Mouse (Mus musculus): ENCODE results near the gene Prkn. TPM values are rescaled to one million over a fixed set of nuclear protein-coding genes. Genes with fewer than 3 reads are reported as not detected.
A peak's percentile ranks its signal among the peaks of the same experiment; 100 is the strongest.

Prkn gene
- polyA plus RNA-seq, 1 experiment from 2014 or later, result 2.8 TPM

DNA sequence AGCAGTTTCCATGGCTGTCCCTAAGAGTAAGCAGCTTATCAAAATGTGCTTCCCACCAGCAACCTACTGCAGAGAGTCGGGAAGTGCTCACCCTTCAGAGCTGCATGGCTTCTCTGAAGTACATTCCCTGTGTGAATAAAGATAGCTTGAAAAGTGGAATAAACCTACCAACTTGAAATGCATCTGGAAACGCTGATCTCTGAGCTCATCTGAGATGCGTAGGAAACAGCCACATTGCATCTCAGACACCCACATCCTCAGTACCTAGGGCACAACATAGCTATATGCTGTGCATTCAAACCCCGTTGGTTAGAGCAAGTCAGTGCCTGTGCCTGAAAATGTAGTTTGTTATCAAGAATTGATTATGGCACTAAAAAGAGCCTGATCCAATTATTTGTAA is 864.8 kb downstream of the Prkn start:
- Histone ChIP-seq H3K27me3 (replicated peaks; ENCODE audit: insufficient read depth, low read length) (no peaks in the 10 kb centered on the region), H3K36me3 (ENCODE audit: insufficient read depth, low read length) (no peaks in the 10 kb centered on the region), H3K4me3 (ENCODE audit: low read depth, low read length) (no peak overlapping the region), H3K9ac (replicated peaks; ENCODE audit: low read depth) (no peak overlapping the region), H3K27ac (ENCODE audit: low read length) (no peak overlapping the region), H3K9me3 (ENCODE audit: low read length) (no peaks in the 10 kb centered on the region), H3K4me1 (ENCODE audit: insufficient read depth, low read depth, low read length) (no peaks in the 10 kb centered on the region), H3K4me2 (replicated peaks; ENCODE audit: low read depth, low read length) (no peak overlapping the region)
- DNase-seq (ENCODE audit: low spot score) (no peak), ATAC-seq (no peak)
- no peak for TF ChIP-seq EP300 (IDR thresholded peaks at IDR 0.05)
- no peak for TF ChIP-seq CTCF (IDR thresholded peaks at IDR 0.05)
- WGBS, result 63% methylated on average over 4 of the region's 4 CpGs

GRCm38 (mm10) chr17:11705761-11706160 is 865.6 kb downstream of the Prkn start:
- Histone ChIP-seq H3K4me3 (ENCODE audit: low read depth, low read length) (no peak overlapping the region), H3K27ac (ENCODE audit: low read length) (no peak overlapping the region), H3K4me2 (replicated peaks; ENCODE audit: low read depth, low read length) (no peak overlapping the region), H3K27me3 (replicated peaks; ENCODE audit: insufficient read depth, low read length) (no peaks in the 10 kb centered on the region), H3K9ac (replicated peaks; ENCODE audit: low read depth) (no peak overlapping the region), H3K9me3 (ENCODE audit: low read length) (no peaks in the 10 kb centered on the region), H3K36me3 (ENCODE audit: insufficient read depth, low read length) (no peaks in the 10 kb centered on the region), H3K4me1 (ENCODE audit: insufficient read depth, low read depth, low read length) (no peaks in the 10 kb centered on the region)
- DNase-seq (ENCODE audit: low spot score) (no peak), ATAC-seq (no peak)
- TF ChIP-seq CTCF (IDR thresholded peaks at IDR 0.05), result no peak
- TF ChIP-seq EP300 (IDR thresholded peaks at IDR 0.05), result no peak
- 73% methylated on average over 9 of the region's 9 CpGs for WGBS

DNA sequence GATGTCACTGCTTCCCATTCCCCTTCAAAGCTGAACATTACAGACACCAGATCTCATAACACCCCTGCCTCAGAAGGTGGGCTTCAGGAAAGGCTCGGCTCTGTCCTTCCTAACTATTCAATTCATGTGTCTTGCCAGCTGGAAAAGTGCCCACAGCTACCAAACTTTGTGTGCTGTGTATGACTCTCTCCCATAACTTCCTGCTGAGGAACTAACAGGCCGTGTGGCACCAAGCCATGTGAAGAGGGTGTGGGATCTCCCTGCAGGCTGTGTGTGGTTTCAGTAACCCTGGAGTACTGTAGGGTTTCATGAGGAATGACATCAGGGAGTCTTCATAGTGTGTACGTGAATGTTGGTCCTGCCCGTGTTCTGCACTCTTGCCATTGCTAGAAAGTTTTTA is 871.9 kb downstream of the Prkn start:
- ATAC-seq, result peak; percentile 52
- Histone ChIP-seq H3K4me2 (replicated peaks; ENCODE audit: low read depth, low read length) (no peak overlapping the region), H3K27me3 (replicated peaks; ENCODE audit: insufficient read depth, low read length) (no peaks in the 10 kb centered on the region), H3K9me3 (ENCODE audit: low read length) (no peaks in the 10 kb centered on the region), H3K27ac (ENCODE audit: low read length) (no peak overlapping the region), H3K4me3 (ENCODE audit: low read depth, low read length) (no peak overlapping the region), H3K9ac (replicated peaks; ENCODE audit: low read depth) (no peak overlapping the region), H3K4me1 (ENCODE audit: insufficient read depth, low read depth, low read length) (no peaks in the 10 kb centered on the region), H3K36me3 (ENCODE audit: insufficient read depth, low read length) (no peaks in the 10 kb centered on the region)
- peak; percentile 53 for DNase-seq (ENCODE audit: low spot score)
- 32% methylated on average over 4 of the region's 4 CpGs for WGBS
- TF ChIP-seq CTCF (IDR thresholded peaks at IDR 0.05), result no peak
- no peak for TF ChIP-seq EP300 (IDR thresholded peaks at IDR 0.05)

DNA sequence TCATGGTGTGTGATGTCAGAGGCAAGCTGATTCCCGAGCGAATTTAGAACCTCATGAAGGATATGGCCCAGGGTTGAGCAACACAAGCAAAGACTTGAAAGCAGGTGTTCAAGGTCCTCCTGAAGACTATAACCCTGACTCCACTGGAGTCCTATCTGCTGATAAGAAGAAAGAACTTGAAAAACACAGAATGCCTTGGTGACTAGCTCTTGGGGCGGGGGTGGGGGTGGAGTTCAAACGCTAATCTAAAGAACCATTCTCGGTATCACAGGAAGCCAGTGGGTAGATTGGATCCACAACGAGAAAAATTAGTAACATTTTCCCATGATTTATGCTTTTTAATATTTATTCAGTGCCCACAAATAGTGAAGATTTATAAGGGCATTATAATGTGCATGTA is 879.6 kb downstream of the Prkn start:
- ATAC-seq, result no peak

GRCm38 (mm10) chr17:11721906-11722305 is 881.7 kb downstream of the Prkn start:
- TF ChIP-seq CTCF (IDR thresholded peaks at IDR 0.05) (no peak), EP300 (IDR thresholded peaks at IDR 0.05) (no peak)
- 32% methylated on average over 5 of the region's 5 CpGs for WGBS
- H3K9me3 ChIP-seq (ENCODE audit: low read length), result no peaks in the 10 kb centered on the region

More for the DNA sequence above, 879.6 kb downstream of the Prkn start:
- H3K9ac ChIP-seq (replicated peaks; ENCODE audit: low read depth), result no peak overlapping the region
- no peak overlapping the region for H3K4me2 ChIP-seq (replicated peaks; ENCODE audit: low read depth, low read length)
- H3K27me3 ChIP-seq (replicated peaks; ENCODE audit: insufficient read depth, low read length), result no peaks in the 10 kb centered on the region
- no peak for DNase-seq (ENCODE audit: low spot score)
- WGBS, result 74% methylated on average over 6 of the region's 6 CpGs
- no peak overlapping the region for H3K4me3 ChIP-seq (ENCODE audit: low read depth, low read length)
- no peaks in the 10 kb centered on the region for H3K36me3 ChIP-seq (ENCODE audit: insufficient read depth, low read length)
- H3K4me1 ChIP-seq (ENCODE audit: insufficient read depth, low read depth, low read length), result no peaks in the 10 kb centered on the region
- H3K27ac ChIP-seq (ENCODE audit: low read length), result no peak overlapping the region
- H3K9me3 ChIP-seq (ENCODE audit: low read length), result no peaks in the 10 kb centered on the region
- no peak for TF ChIP-seq CTCF (IDR thresholded peaks at IDR 0.05)
- TF ChIP-seq EP300 (IDR thresholded peaks at IDR 0.05), result no peak

GRCm38 (mm10) chr17:11722478-11722877 is 882.3 kb downstream of the Prkn start:
- 79% methylated on average over 1 of the region's 1 CpGs for WGBS
- DNase-seq (ENCODE audit: low spot score) (no peak), ATAC-seq (no peak)
- Histone ChIP-seq H3K27me3 (replicated peaks; ENCODE audit: insufficient read depth, low read length) (no peaks in the 10 kb centered on the region), H3K9me3 (ENCODE audit: low read length) (no peaks in the 10 kb centered on the region), H3K4me2 (replicated peaks; ENCODE audit: low read depth, low read length) (no peak overlapping the region), H3K27ac (ENCODE audit: low read length) (no peak overlapping the region), H3K4me1 (ENCODE audit: insufficient read depth, low read depth, low read length) (no peaks in the 10 kb centered on the region), H3K4me3 (ENCODE audit: low read depth, low read length) (no peak overlapping the region), H3K36me3 (ENCODE audit: insufficient read depth, low read length) (no peaks in the 10 kb centered on the region), H3K9ac (replicated peaks; ENCODE audit: low read depth) (no peak overlapping the region)
- TF ChIP-seq EP300 (IDR thresholded peaks at IDR 0.05) (no peak), CTCF (IDR thresholded peaks at IDR 0.05) (no peak)

More at GRCm38 (mm10) chr17:11721906-11722305, 881.7 kb downstream of the Prkn start:
- Histone ChIP-seq H3K9ac (replicated peaks; ENCODE audit: low read depth) (no peak overlapping the region), H3K4me3 (ENCODE audit: low read depth, low read length) (no peak overlapping the region), H3K4me1 (ENCODE audit: insufficient read depth, low read depth, low read length) (no peaks in the 10 kb centered on the region), H3K4me2 (replicated peaks; ENCODE audit: low read depth, low read length) (no peak overlapping the region), H3K36me3 (ENCODE audit: insufficient read depth, low read length) (no peaks in the 10 kb centered on the region), H3K27ac (ENCODE audit: low read length) (no peak overlapping the region), H3K27me3 (replicated peaks; ENCODE audit: insufficient read depth, low read length) (no peaks in the 10 kb centered on the region)
- DNase-seq (ENCODE audit: low spot score) (no peak), ATAC-seq (no peak)

DNA sequence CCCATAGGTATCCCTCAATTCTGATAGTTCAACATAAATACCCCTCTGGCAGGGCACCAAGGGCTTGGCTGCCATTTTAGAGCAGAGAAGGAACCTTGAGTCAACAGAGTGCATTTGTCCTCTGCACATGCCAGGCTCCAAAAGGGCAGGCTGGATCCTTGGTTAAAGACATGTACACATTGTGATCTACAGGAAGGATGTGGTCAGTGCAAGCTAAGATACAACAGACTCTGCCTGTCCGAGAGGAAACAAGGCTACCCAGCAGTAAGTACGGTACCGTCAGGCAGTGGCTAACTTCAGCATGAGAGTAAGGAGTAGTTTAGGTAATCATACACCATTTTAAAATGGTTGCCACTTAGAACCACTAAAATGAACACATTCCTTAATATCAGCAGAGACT is 884.0 kb downstream of the Prkn start:
- H3K36me3 ChIP-seq (ENCODE audit: insufficient read depth, low read length), result no peaks in the 10 kb centered on the region
- no peak overlapping the region for H3K9ac ChIP-seq (replicated peaks; ENCODE audit: low read depth)
- no peaks in the 10 kb centered on the region for H3K27me3 ChIP-seq (replicated peaks; ENCODE audit: insufficient read depth, low read length)
- no peak overlapping the region for H3K4me3 ChIP-seq (ENCODE audit: low read depth, low read length)
- no peak for DNase-seq (ENCODE audit: low spot score)
- H3K27ac ChIP-seq (ENCODE audit: low read length), result no peak overlapping the region
- no peak for TF ChIP-seq EP300 (IDR thresholded peaks at IDR 0.05)
- no peak for TF ChIP-seq CTCF (IDR thresholded peaks at IDR 0.05)
- no peak overlapping the region for H3K4me2 ChIP-seq (replicated peaks; ENCODE audit: low read depth, low read length)
- no peaks in the 10 kb centered on the region for H3K4me1 ChIP-seq (ENCODE audit: insufficient read depth, low read depth, low read length)
- H3K9me3 ChIP-seq (ENCODE audit: low read length), result no peaks in the 10 kb centered on the region
- 79% methylated on average over 3 of the region's 3 CpGs for WGBS
- ATAC-seq, result no peak

Data from lung, postnatal 0 days (tissue).